ENCODE assay signal across 9 mouse cellular contexts in genomic region chr17:31789068-31789583, GRCm38 (mm10).
A peak's percentile ranks its signal among the peaks of the same experiment; 100 is the strongest.
DNase-seq lines count a peak whose midpoint lies in the region; ATAC-seq and TF ChIP-seq lines count a peak whose summit lies in the region.
"Had no signal": no experiment of that assay in that cellular context is flagged by ENCODE, and none has a peak within 500 bp of the region (broad histone marks: within the 10 kb centered on the region; RNA-seq: fewer than 3 reads in every experiment).

No protein-coding gene starts in this region.

- WGBS in lung, postnatal 0 days: 58% methylated on average over 9 of the region's 9 CpGs

- H3K9ac ChIP-seq in lung, postnatal 0 days (replicated peaks; ENCODE audit: low read depth): no peak overlapping the region
- H3K9ac ChIP-seq: embryonic facial prominence, embryonic 12.5 days had no signal

- intact Hi-C loops in left cerebral cortex, postnatal 4 days (cut with DNase I): no loop called here
- intact Hi-C loops in left cerebral cortex, postnatal 10 days (cut with DNase I): no loop called here

- no peak for TF ChIP-seq EP300 in lung, postnatal 0 days (IDR thresholded peaks at IDR 0.05)

- peak; percentile 51 for DNase-seq in lung, postnatal 0 days (ENCODE audit: low spot score)
- DNase-seq in lung, adult 18-20 months: no peak
- peak; percentile 40 for DNase-seq in T-cell, adult 2 months (ENCODE audit: low spot score)
- peak; percentile 82 for DNase-seq in kidney, adult 9 months
- peak; percentile 72 for DNase-seq in naive thymus-derived CD4-positive, alpha-beta T cell, adult 2 months (ENCODE audit: low read depth)
- no peak for DNase-seq in c-Kit-positive CD71-positive TER-119-positive erythroid progenitor cells, embryonic 14.5 days (ENCODE audit: low spot score)
- no peak for DNase-seq in left cerebral cortex, postnatal 4 days
- no peak for DNase-seq in left cerebral cortex, postnatal 10 days (ENCODE audit: extremely low spot score in 1 of 2, low spot score in 2 of 2)

- H3K4me2 ChIP-seq in lung, postnatal 0 days (replicated peaks; ENCODE audit: low read depth, low read length): no peak overlapping the region
- H3K4me2 ChIP-seq: embryonic facial prominence, embryonic 12.5 days had no signal

- no peaks in the 10 kb centered on the region for H3K36me3 ChIP-seq in lung, postnatal 0 days (ENCODE audit: insufficient read depth, low read length)
- H3K36me3 ChIP-seq: embryonic facial prominence, embryonic 12.5 days had no signal

- no peak overlapping the region for H3K4me3 ChIP-seq in lung, postnatal 0 days (ENCODE audit: low read depth, low read length)
- H3K4me3 ChIP-seq: embryonic facial prominence, embryonic 12.5 days had no signal

- H3K27ac ChIP-seq in lung, postnatal 0 days (ENCODE audit: low read length): no peak overlapping the region
- H3K27ac ChIP-seq: embryonic facial prominence, embryonic 12.5 days had no signal

- no peak for TF ChIP-seq CTCF in lung, postnatal 0 days (IDR thresholded peaks at IDR 0.05)

- H3K4me1 ChIP-seq in lung, postnatal 0 days (ENCODE audit: insufficient read depth, low read depth, low read length): peaks cover 6% of the 10 kb centered on the region; the same call in 1 of the 2 replicates

- no peaks in the 10 kb centered on the region for H3K27me3 ChIP-seq in lung, postnatal 0 days (replicated peaks; ENCODE audit: insufficient read depth, low read length)
- H3K27me3 ChIP-seq: embryonic facial prominence, embryonic 12.5 days had no signal

- no peaks in the 10 kb centered on the region for H3K9me3 ChIP-seq in lung, postnatal 0 days (ENCODE audit: low read length)
- H3K9me3 ChIP-seq: embryonic facial prominence, embryonic 12.5 days had no signal

- no peak for ATAC-seq in lung, postnatal 0 days

Comparison
In these comparisons a context has a peak if more than half of its experiments do, and no peak if none do; other contexts are left out.
1. DNase-seq: peak in lung, postnatal 0 days (single experiment), T-cell, adult 2 months (single experiment), kidney, adult 9 months (single experiment) and naive thymus-derived CD4-positive, alpha-beta T cell, adult 2 months (single experiment); none in lung, adult 18-20 months (0 of 2), c-Kit-positive CD71-positive TER-119-positive erythroid progenitor cells, embryonic 14.5 days (single experiment), left cerebral cortex, postnatal 4 days (single experiment) and left cerebral cortex, postnatal 10 days (0 of 2).